20 mouse cellular contexts compared by ENCODE assay signal in the genomic region with DNA sequence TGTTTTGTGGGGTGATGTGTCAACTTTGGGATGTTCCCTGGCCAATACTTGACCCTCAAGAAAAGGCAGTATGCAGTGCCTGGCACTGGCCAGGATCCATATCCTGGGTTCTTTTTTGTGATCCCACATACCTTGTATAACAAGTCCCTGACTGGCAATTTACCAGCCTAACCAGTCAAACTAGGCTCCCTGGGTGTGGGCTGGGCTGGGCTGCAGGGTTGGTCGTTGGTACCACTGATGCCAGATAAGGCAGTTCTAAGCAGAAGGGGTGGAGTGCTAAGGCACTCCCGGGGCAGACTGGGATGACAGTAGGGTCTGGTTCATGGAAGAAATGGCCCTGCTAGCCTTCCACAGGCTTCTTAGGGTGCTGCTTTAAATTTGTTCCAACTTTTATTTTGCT. TPM values are rescaled to one million over a fixed set of nuclear protein-coding genes. Genes with fewer than 3 reads are reported as not detected.
DNase-seq lines count a peak whose midpoint lies in the region; ATAC-seq and TF ChIP-seq lines count a peak whose summit lies in the region.
"Had no signal": no experiment of that assay in that cellular context is flagged by ENCODE, and none has a peak within 500 bp of the region (broad histone marks: within the 10 kb centered on the region; RNA-seq: fewer than 3 reads in every experiment).

No protein-coding gene starts in this region.

- peaks cover 23% of the 10 kb centered on the region for H3K4me1 ChIP-seq in liver, postnatal 0 days (ENCODE audit: insufficient read depth)

- H3K9me3 ChIP-seq in liver, postnatal 0 days (ENCODE audit: low read length), result no peaks in the 10 kb centered on the region
- H3K9me3 ChIP-seq: G1E; heart, embryonic 10.5 days; neural tube, embryonic 12.5 days had no signal

- DNase-seq in urinary bladder, adult 18-20 months (ENCODE audit: low spot score in 2 of 2), result peak; percentile 46 to 72
- DNase-seq in urinary bladder, postnatal 10 days (ENCODE audit: low spot score), result no peak
- DNase-seq in liver, postnatal 0 days, result peak; percentile 24
- peak; percentile 70 to 73 for DNase-seq in urinary bladder, postnatal 36 days (ENCODE audit: low spot score in 2 of 2)
- DNase-seq in left cerebral cortex, adult 11 months (ENCODE audit: low spot score), result no peak
- no peak for DNase-seq in heart, postnatal 36 days
- DNase-seq: adrenal gland, adult 8-10 months; cerebellum, adult 9-10 months; gastrocnemius, postnatal 36 days; left cerebral cortex, postnatal 4 days; right cerebral cortex, postnatal 25 days; thymus, postnatal 25 days had no signal

- WGBS in liver, postnatal 0 days (ENCODE audit: insufficient replicate concordance), result 29% methylated on average over 2 of the region's 2 CpGs

- H3K4me2 ChIP-seq in liver, postnatal 0 days (ENCODE audit: low read depth, low read length), result 0 out of 2 replicates have a peak overlapping the region, but pooled peaks have one; percentile 5
- H3K4me2 ChIP-seq: neural tube, embryonic 12.5 days had no signal

- no peaks in the 10 kb centered on the region for H3K36me3 ChIP-seq in liver, postnatal 0 days (replicated peaks; ENCODE audit: insufficient read depth, low read length)
- H3K36me3 ChIP-seq: G1E; heart, embryonic 10.5 days; neural tube, embryonic 12.5 days had no signal

- peaks cover 18% of the 10 kb centered on the region for H3K27me3 ChIP-seq in liver, postnatal 0 days (ENCODE audit: insufficient read depth, low read length)

- ATAC-seq in erythroid progenitor cell, adult 5-6 weeks (replicated peaks; ENCODE audit: low FRiP score, poor library complexity, severe bottlenecking), result peak; percentile 94
- peak; percentile 65 for ATAC-seq in liver, postnatal 0 days

- TF ChIP-seq CTCF in liver, postnatal 0 days (IDR thresholded peaks at IDR 0.05; ENCODE audit: low read depth), result no peak

- no peak overlapping the region for H3K9ac ChIP-seq in liver, postnatal 0 days (replicated peaks)
- H3K9ac ChIP-seq: neural tube, embryonic 12.5 days had no signal

- TF ChIP-seq EP300 in liver, postnatal 0 days (IDR thresholded peaks at IDR 0.05; ENCODE audit: low read depth), result no peak

- H3K27ac ChIP-seq in liver, postnatal 0 days (ENCODE audit: low read depth), result no peak overlapping the region
- H3K27ac ChIP-seq: heart, embryonic 10.5 days; macrophage; neural tube, embryonic 12.5 days had no signal

- intact Hi-C loops in heart, postnatal 36 days (cut with DNase I), result no loop called here

- no peak overlapping the region for H3K4me3 ChIP-seq in liver, postnatal 0 days (ENCODE audit: low read depth, low read length)
- H3K4me3 ChIP-seq: heart, embryonic 10.5 days; neural tube, embryonic 12.5 days had no signal

RNA-seq across cellular contexts. Expression of a gene that starts 2.5 kb away (rescaled TPM):
- 4.3 TPM in 1 of 2 replicates, not detected in the other for total RNA-seq in erythroid progenitor cell, adult 5-6 weeks (2015; ENCODE audit: low replicate concordance)
- 1.5 TPM in 1 of 2 replicates, not detected in the other for total RNA-seq in erythroid progenitor cell, adult 5-6 weeks (2017; ENCODE audit: low replicate concordance)
- polyA plus RNA-seq in liver, postnatal 0 days (2015; fragmentation: Nextera tagmentation; extraction: Ambion mirVana), result 0.22 and 0.32 TPM in 2 replicates
- total RNA-seq in heart, postnatal 36 days (2021), result not detected
- total RNA-seq: adrenal gland, adult 8-10 months; layer of hippocampus, postnatal 25 days had no signal
- polyA plus RNA-seq: G1E; heart, embryonic 10.5 days had no signal

RNA-seq across cellular contexts. Expression of a gene that starts 31.0 kb away (rescaled TPM):
- total RNA-seq in erythroid progenitor cell, adult 5-6 weeks (2015; ENCODE audit: low replicate concordance), result 1.1 and 3.4 TPM in 2 replicates
- total RNA-seq in erythroid progenitor cell, adult 5-6 weeks (2017; ENCODE audit: low replicate concordance), result 1.2 and 2.1 TPM in 2 replicates
- 48.4 and 53.7 TPM in 2 replicates for polyA plus RNA-seq in liver, postnatal 0 days (2015; fragmentation: Nextera tagmentation; extraction: Ambion mirVana)
- not detected for total RNA-seq in heart, postnatal 36 days (2021)
- total RNA-seq: layer of hippocampus, postnatal 25 days; left cerebral cortex, postnatal 4 days; midbrain, postnatal 0 days had no signal
- polyA plus RNA-seq: kidney, embryonic 14.5 days; macrophage; midbrain, postnatal 0 days; neural tube, embryonic 12.5 days had no signal

RNA-seq across cellular contexts. Expression of a gene that starts 50.9 kb away (rescaled TPM):
- total RNA-seq in erythroid progenitor cell, adult 5-6 weeks (2015; ENCODE audit: low replicate concordance), result not detected in 2 replicates
- total RNA-seq in erythroid progenitor cell, adult 5-6 weeks (2017; ENCODE audit: low replicate concordance), result not detected in 2 replicates
- polyA plus RNA-seq in liver, postnatal 0 days (2015; fragmentation: Nextera tagmentation; extraction: Ambion mirVana), result 2.7 and 2.9 TPM in 2 replicates
- total RNA-seq in heart, postnatal 36 days (2021), result 1 to 10 TPM; 5.7 to 7.1 TPM

RNA-seq across cellular contexts. Expression of a gene that starts 51.6 kb away (rescaled TPM):
- total RNA-seq in erythroid progenitor cell, adult 5-6 weeks (2015; ENCODE audit: low replicate concordance), result 12.6 and 16.3 TPM in 2 replicates
- 5.3 and 17.5 TPM in 2 replicates for total RNA-seq in erythroid progenitor cell, adult 5-6 weeks (2017; ENCODE audit: low replicate concordance)
- 2.9 and 3.1 TPM in 2 replicates for polyA plus RNA-seq in liver, postnatal 0 days (2015; fragmentation: Nextera tagmentation; extraction: Ambion mirVana)
- under 1 TPM; 0.60 to 0.97 TPM for total RNA-seq in heart, postnatal 36 days (2021)

Comparison
In these comparisons a context has a peak if more than half of its experiments do, and no peak if none do; other contexts are left out.
1. DNase-seq: peak in urinary bladder, adult 18-20 months (2 of 2), liver, postnatal 0 days (single experiment) and urinary bladder, postnatal 36 days (2 of 2); none in urinary bladder, postnatal 10 days (single experiment), left cerebral cortex, adult 11 months (single experiment) and heart, postnatal 36 days (0 of 2).
2. RNA of a gene that starts 50.9 kb away (total RNA-seq): 5.7 to 7.1 TPM in heart, postnatal 36 days; not detected in erythroid progenitor cell, adult 5-6 weeks; every median in the first group is over 4 times any median in the second.